Mouse (Mus musculus): ENCODE measurements around the gene Gm20696.

DNA sequence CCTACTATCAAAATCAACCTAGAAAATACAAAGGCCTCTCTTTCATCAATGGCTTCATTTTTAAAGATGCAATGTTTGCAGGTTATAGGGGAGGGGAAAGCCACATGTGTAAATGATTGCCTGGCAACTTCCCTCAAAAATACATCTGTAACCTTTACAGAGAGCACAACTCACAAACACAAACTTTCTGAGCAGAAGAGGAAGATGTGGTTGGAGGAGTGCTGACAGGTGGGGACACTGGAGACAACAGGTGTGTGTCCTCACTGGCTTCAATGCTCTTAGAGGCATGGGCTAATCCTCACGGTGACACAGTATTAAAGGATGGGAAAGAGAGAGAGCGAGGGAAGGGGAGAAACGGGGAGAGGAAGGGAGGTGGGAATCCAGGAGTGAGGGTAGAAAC is 264.2 kb downstream of the Gm20696 start:
- TF ChIP-seq POLR2A (IDR thresholded peaks at IDR 0.05; ENCODE audit: low read depth, low read length) (no peak), CTCF (IDR thresholded peaks at IDR 0.05; ENCODE audit: extremely low read depth, insufficient read depth, insufficient read length, insufficient replicate concordance) (no peak)
